Mouse (Mus musculus): ENCODE results near the gene Pcx. TPM values are rescaled to one million over a fixed set of nuclear protein-coding genes. Genes with fewer than 3 reads are reported as not detected.

Pcx gene
- polyA plus RNA-seq, 1 experiment from 2014 or later, result 38.6 TPM

DNA sequence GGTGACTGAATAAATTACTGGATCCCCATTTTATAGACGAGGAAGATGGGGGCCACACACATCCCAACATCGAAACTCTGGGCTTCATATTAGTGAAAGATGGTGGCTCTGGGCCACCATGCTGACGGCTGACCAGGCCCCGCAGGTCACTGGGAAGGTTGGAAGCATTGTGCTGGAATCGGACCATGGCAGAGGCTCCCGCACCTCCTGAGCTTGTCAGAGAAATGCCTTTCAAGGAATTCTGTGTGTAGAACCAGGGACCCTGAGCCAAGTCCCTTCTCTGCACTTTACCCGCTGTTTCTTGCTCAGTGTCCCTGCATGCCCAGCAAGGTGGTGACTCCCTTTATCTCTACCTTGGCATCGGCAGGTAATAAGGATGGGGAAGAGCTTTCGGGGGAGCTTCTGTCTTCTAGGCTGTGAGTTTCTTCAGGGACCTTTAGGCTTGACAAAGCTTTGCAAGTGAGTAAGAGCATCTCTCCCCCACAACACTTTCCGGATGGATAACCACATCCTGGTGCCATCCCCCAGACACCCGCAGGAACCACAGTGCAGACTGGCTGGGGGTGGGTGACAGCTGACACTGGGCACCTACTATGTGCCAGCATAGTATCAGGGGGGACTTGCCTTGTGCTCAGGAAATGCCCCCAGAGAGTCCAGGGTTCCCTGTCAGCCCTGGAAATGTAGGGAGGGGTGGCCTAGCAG lies 34.9 kb upstream of the Pcx start:
- Histone ChIP-seq H3K4me3 (ENCODE audit: low read depth, low read length) (no peak overlapping the region), H3K36me3 (ENCODE audit: insufficient read depth, low read length) (no peaks in the 10 kb centered on the region), H3K4me1 (ENCODE audit: insufficient read depth, low read depth, low read length) (peaks cover 4% of the 10 kb centered on the region; the same call in 1 of the 2 replicates), H3K9me3 (ENCODE audit: low read length) (no peaks in the 10 kb centered on the region), H3K4me2 (replicated peaks; ENCODE audit: low read depth, low read length) (no peak overlapping the region), H3K27me3 (replicated peaks; ENCODE audit: insufficient read depth, low read length) (peaks cover 8% of the 10 kb centered on the region; the same call in 1 of the 2 replicates), H3K9ac (replicated peaks; ENCODE audit: low read depth) (no peak overlapping the region), H3K27ac (ENCODE audit: low read length) (no peak overlapping the region)
- DNase-seq (ENCODE audit: low spot score) (no peak), ATAC-seq (no peak)
- TF ChIP-seq CTCF (IDR thresholded peaks at IDR 0.05), result no peak
- WGBS, result 84% methylated on average over 11 of the region's 11 CpGs

DNA sequence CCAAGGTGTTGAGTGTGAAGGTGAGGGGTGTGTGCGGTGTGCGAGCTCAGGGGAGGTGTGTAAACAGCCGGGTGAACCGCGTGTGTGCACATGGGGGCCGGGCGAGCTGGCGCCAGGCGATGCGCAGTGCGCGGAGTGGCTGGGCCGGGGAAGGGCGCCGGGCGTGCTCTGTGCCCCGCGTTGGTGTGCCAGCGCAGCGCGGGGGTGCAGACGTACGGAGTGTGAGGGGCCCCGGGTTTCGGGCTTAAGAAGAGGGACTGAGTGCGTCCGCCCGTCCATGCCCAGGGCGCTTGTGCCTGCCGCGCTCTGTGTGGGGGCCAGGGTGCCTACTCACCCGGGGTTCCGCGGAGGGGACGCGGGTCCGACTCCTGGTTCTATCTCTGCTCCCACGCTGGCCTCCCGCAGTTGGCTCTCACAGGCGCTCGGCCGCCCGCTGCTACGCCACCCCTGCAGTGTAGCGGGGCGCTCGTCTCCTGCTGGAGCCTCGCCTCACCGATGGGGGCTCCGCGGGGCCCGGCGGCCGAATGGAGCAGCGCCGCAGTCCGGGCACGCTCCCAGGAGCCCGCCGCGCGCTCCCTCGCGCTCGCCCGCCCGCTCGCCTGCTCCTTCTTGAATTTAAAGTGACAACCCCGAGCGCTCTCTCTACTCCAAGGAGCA lies 33.5 kb upstream of the Pcx start:
- no peaks in the 10 kb centered on the region for H3K36me3 ChIP-seq (ENCODE audit: insufficient read depth, low read length)
- TF ChIP-seq EP300 (IDR thresholded peaks at IDR 0.05) (no peak), CTCF (IDR thresholded peaks at IDR 0.05) (no peak)
- WGBS, result 0% methylated on average over 43 of the region's 70 CpGs
- no peak overlapping the region for H3K27ac ChIP-seq (ENCODE audit: low read length)
- H3K4me2 ChIP-seq (replicated peaks; ENCODE audit: low read depth, low read length), result peak overlapping the region; percentile 93
- H3K9ac ChIP-seq (replicated peaks; ENCODE audit: low read depth), result peak overlapping the region; percentile 26; the same call in 1 of the 2 replicates
- peaks cover 4% of the 10 kb centered on the region; the same call in 1 of the 2 replicates for H3K4me1 ChIP-seq (ENCODE audit: insufficient read depth, low read depth, low read length)
- H3K4me3 ChIP-seq (ENCODE audit: low read depth, low read length), result peak overlapping the region; percentile 48
- DNase-seq (ENCODE audit: low spot score), result peak; percentile 40
- H3K27me3 ChIP-seq (replicated peaks; ENCODE audit: insufficient read depth, low read length), result peaks cover 8% of the 10 kb centered on the region; the same call in 1 of the 2 replicates
- peak; percentile 57 for ATAC-seq
- H3K9me3 ChIP-seq (ENCODE audit: low read length), result no peaks in the 10 kb centered on the region

DNA sequence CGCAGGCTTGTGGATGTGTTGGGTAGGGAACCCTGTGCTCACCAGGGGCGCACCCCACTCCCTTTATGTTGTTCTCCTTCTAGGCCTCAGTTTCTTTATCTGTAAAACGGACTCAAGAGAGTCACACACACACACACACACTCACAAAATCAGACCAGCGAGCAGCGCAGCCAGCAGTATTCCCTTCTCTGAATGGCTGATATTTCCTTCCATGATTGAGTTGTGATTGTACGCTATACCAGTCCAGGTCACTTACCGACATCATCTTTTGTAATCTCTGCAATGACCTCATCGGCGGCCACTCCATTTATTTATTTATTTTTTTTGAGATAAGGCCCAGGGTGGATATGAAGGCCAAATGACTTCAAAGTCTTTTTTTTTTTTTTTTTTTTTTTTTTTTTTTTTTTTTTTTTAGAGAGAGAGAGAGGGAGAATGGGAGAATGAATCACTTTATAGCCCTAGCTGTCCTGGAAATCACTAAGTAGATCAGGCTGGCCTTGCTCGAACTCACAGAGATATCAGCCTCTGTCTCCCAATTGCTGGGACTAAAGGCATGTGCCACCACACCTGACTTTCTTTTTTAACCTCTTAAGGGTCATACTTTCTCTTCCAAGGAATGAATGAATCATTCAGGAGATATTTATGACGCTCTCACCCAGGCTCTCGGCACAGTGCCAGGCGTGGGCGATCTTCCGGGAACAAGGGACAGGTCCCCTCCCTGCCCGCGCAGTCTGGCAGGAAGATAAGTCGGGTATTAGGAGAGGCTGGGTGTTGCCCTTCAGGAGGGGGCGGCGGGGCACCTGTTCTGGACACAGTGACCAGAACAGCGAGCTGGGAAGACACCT lies 32.7 kb upstream of the Pcx start, which contains the start of gene Syt12:
Syt12 (minus strand) TSS at position 103 of the 845 bp plus-strand sequence.
- DNase-seq (ENCODE audit: low spot score), result peak; percentile 76
- peak; percentile 81 for ATAC-seq
- peak within 1 kb of the TSS; percentile 93 for H3K4me2 ChIP-seq (replicated peaks; ENCODE audit: low read depth, low read length)
- 6% methylated on average over 21 of the region's 21 CpGs for WGBS
- peaks cover 8% of the 10 kb centered on the region; the same call in 1 of the 2 replicates for H3K27me3 ChIP-seq (replicated peaks; ENCODE audit: insufficient read depth, low read length)
- H3K9ac ChIP-seq (replicated peaks; ENCODE audit: low read depth), result peak within 1 kb of the TSS; percentile 26; the same call in 1 of the 2 replicates
- peak within 1 kb of the TSS; percentile 48 for H3K4me3 ChIP-seq (ENCODE audit: low read depth, low read length)
- H3K4me1 ChIP-seq (ENCODE audit: insufficient read depth, low read depth, low read length), result peaks cover 4% of the 10 kb centered on the region; the same call in 1 of the 2 replicates
- no peaks in the 10 kb centered on the region for H3K36me3 ChIP-seq (ENCODE audit: insufficient read depth, low read length)
- H3K9me3 ChIP-seq (ENCODE audit: low read length), result no peaks in the 10 kb centered on the region
- no peak within 1 kb of the TSS for H3K27ac ChIP-seq (ENCODE audit: low read length)
- TF ChIP-seq EP300 (IDR thresholded peaks at IDR 0.05), result peak; percentile 86
- no peak for TF ChIP-seq CTCF (IDR thresholded peaks at IDR 0.05)

- Histone ChIP-seq H3K36me3 (ENCODE audit: insufficient read depth, low read length) (no peaks in the 10 kb centered on the region), H3K27ac (ENCODE audit: low read length) (no peak overlapping the region), H3K4me1 (ENCODE audit: insufficient read depth, low read depth, low read length) (peaks cover 4% of the 10 kb centered on the region; the same call in 1 of the 2 replicates), H3K27me3 (replicated peaks; ENCODE audit: insufficient read depth, low read length) (peaks cover 8% of the 10 kb centered on the region; the same call in 1 of the 2 replicates), H3K4me2 (replicated peaks; ENCODE audit: low read depth, low read length) (no peak overlapping the region; the same call in 1 of the 2 replicates), H3K9me3 (ENCODE audit: low read length) (no peaks in the 10 kb centered on the region), H3K9ac (replicated peaks; ENCODE audit: low read depth) (no peak overlapping the region), H3K4me3 (ENCODE audit: low read depth, low read length) (no peak overlapping the region)
- ATAC-seq (no peak), DNase-seq (ENCODE audit: low spot score) (no peak)
- TF ChIP-seq EP300 (IDR thresholded peaks at IDR 0.05) (peak; percentile 7), CTCF (IDR thresholded peaks at IDR 0.05) (peak; percentile 55)
- 33% methylated on average over 1 of the region's 1 CpGs for WGBS
Observed at GRCm38 (mm10) chr19:4478190-4478516, 32.1 kb upstream of the Pcx start.

DNA sequence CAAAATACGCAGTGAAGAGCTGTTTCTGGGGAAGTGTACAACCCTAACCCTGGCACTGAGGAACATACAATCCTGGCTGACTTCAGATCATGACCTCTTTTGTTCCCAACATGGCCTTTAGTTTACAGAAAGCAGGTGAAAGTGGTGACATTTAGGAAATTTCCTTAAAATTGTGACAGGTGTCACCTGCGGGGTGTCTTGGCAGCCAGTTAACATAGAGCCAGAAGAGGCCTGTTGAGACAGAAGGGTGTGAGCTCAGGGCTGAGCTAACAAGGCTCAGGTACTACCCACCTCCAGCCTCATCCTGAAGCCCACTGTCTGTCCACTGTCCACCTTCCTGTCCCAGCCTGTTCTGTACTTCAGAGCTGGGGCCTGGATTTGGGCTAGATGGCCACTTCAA lies 30.2 kb upstream of the Pcx start:
- Histone ChIP-seq H3K36me3 (ENCODE audit: insufficient read depth, low read length) (no peaks in the 10 kb centered on the region), H3K27me3 (replicated peaks; ENCODE audit: insufficient read depth, low read length) (peaks cover 8% of the 10 kb centered on the region; the same call in 1 of the 2 replicates), H3K4me2 (replicated peaks; ENCODE audit: low read depth, low read length) (no peak overlapping the region), H3K9ac (replicated peaks; ENCODE audit: low read depth) (no peak overlapping the region), H3K9me3 (ENCODE audit: low read length) (no peaks in the 10 kb centered on the region), H3K4me1 (ENCODE audit: insufficient read depth, low read depth, low read length) (peaks cover 4% of the 10 kb centered on the region; the same call in 1 of the 2 replicates), H3K27ac (ENCODE audit: low read length) (no peak overlapping the region), H3K4me3 (ENCODE audit: low read depth, low read length) (no peak overlapping the region)
- no peak for DNase-seq (ENCODE audit: low spot score)
- 85% methylated on average over 2 of the region's 2 CpGs for WGBS
- no peak for ATAC-seq
- TF ChIP-seq CTCF (IDR thresholded peaks at IDR 0.05), result no peak
- no peak for TF ChIP-seq EP300 (IDR thresholded peaks at IDR 0.05)

DNA sequence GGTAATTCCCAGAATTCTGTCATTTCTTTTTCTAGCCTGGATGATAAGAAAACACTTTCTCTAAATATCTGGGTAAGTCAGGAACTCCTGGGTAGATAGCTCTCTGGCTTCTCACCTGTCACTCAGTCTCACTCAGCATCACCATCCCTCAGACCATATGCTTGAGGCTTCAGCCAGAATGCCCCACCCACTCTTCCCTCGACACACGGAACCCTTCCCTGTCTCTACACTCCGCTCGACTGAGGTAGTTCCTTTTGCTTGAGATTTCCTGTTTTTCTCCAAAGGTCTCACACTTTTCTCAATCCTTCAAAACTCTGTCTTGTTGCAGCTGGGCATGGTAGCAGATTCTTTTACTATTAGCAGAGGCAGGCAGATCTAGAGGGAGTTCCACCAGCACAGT lies 28.9 kb upstream of the Pcx start:
- H3K4me1 ChIP-seq (ENCODE audit: insufficient read depth, low read depth, low read length), result peaks cover 4% of the 10 kb centered on the region; the same call in 1 of the 2 replicates
- ATAC-seq (no peak), DNase-seq (ENCODE audit: low spot score) (no peak)
- H3K9me3 ChIP-seq (ENCODE audit: low read length), result no peaks in the 10 kb centered on the region
- no peak overlapping the region for H3K9ac ChIP-seq (replicated peaks; ENCODE audit: low read depth)
- H3K27me3 ChIP-seq (replicated peaks; ENCODE audit: insufficient read depth, low read length), result peaks cover 8% of the 10 kb centered on the region; the same call in 1 of the 2 replicates
- H3K4me2 ChIP-seq (replicated peaks; ENCODE audit: low read depth, low read length), result no peak overlapping the region
- 17% methylated on average over 4 of the region's 4 CpGs for WGBS
- TF ChIP-seq CTCF (IDR thresholded peaks at IDR 0.05) (no peak), EP300 (IDR thresholded peaks at IDR 0.05) (no peak)
- no peak overlapping the region for H3K27ac ChIP-seq (ENCODE audit: low read length)
- no peak overlapping the region for H3K4me3 ChIP-seq (ENCODE audit: low read depth, low read length)
- H3K36me3 ChIP-seq (ENCODE audit: insufficient read depth, low read length), result no peaks in the 10 kb centered on the region
